Mouse (Mus musculus) intestine, embryonic 16.5 days (tissue): ENCODE measurements around the gene Grip2. TPM values are rescaled to one million over a fixed set of nuclear protein-coding genes. Genes with fewer than 3 reads are reported as not detected.
A peak's percentile ranks its signal among the peaks of the same experiment; 100 is the strongest.

Experiments used
- ATAC-seq: fragments of 200-750 bp; cut with Nextera tagmentation; 2 replicates; pipeline ENCODE4 v1.8.0; 2017; ENCODE audit warnings: moderate TSS enrichment, moderate library complexity
- H3K27ac ChIP-seq: fragments of 300-500 bp; sonication (generic); 2 replicates; pipeline ENCODE4 v1.5.1; 2014; ENCODE audit warnings: mild to moderate bottlenecking, low read length
- H3K27me3 ChIP-seq: fragments of 300-500 bp; sonication (generic); replicated peaks from 2 replicates; pipeline ENCODE4 v1.6.1; 2014; ENCODE audit warnings: low read length, control low read depth, mixed read lengths; ENCODE audit not compliant: control insufficient read depth, insufficient read depth
- H3K36me3 ChIP-seq: fragments of 300-500 bp; sonication (generic); 2 replicates; pipeline ENCODE4 v1.6.1; 2014; ENCODE audit warnings: low read length, control low read depth; ENCODE audit not compliant: control insufficient read depth, insufficient read depth
- H3K4me1 ChIP-seq: fragments of 300-500 bp; sonication (generic); 2 replicates; pipeline ENCODE4 v1.6.1; 2014; ENCODE audit warnings: low read length, control low read depth, mixed read lengths; ENCODE audit not compliant: control insufficient read depth, insufficient read depth
- H3K4me2 ChIP-seq: fragments of 300-500 bp; sonication (generic); 2 replicates; pipeline ENCODE4 v1.6.1; 2014; ENCODE audit warnings: low read depth, low read length, control low read depth
- H3K4me3 ChIP-seq: fragments of 300-500 bp; sonication (generic); 2 replicates; pipeline ENCODE4 v1.5.1; 2014; ENCODE audit warnings: mild to moderate bottlenecking, low read length
- H3K9ac ChIP-seq: fragments of 300-500 bp; sonication (generic); 2 replicates; pipeline ENCODE4 v1.6.1; 2014; ENCODE audit warnings: low read depth, low read length
- H3K9me3 ChIP-seq: fragments of 300-500 bp; sonication (generic); 2 replicates; pipeline ENCODE4 v1.6.1; 2016; ENCODE audit warnings: low read length, control low read depth; ENCODE audit not compliant: control insufficient read depth
- WGBS: fragments of 180-500 bp; shearing (Covaris S2); extraction: QIAGEN DNeasy Blood & Tissue Kit; methylation state at CpG from one replicate; pipeline ENCODE4 v1.1.7; 2014; 5-methylcytosine and 5-hydroxymethylcytosine counted together
- polyA plus RNA-seq: library from polyadenylated mRNA; unstranded; fragments of >200 nt; fragmentation: Nextera tagmentation; extraction: Ambion mirVana; gene quantifications from 2 replicates; pipeline ENCODE4 v1.2.1, GENCODE M21; 2015

Gene Grip2
- polyA plus RNA-seq, 1 experiment from 2014 or later = 0.45 TPM

- 3% methylated on average over 23 of the region's 23 CpGs for WGBS
- Histone ChIP-seq H3K27ac (no peak overlapping the region), H3K4me1 (peaks cover 12% of the 10 kb centered on the region; the same call in 1 of the 2 replicates), H3K9me3 (no peaks in the 10 kb centered on the region), H3K36me3 (no peaks in the 10 kb centered on the region), H3K27me3 (peaks cover 14% of the 10 kb centered on the region), H3K9ac (peak overlapping the region; percentile 18; the same call in 1 of the 2 replicates), H3K4me3 (peak overlapping the region; percentile 25), H3K4me2 (peak overlapping the region; percentile 44)
- ATAC-seq = no peak
Observed at GRCm38 (mm10) chr6:91807169-91807568, 19.9 kb downstream of the Grip2 start.

- 49% methylated on average over 7 of the region's 7 CpGs for WGBS
Observed at GRCm38 (mm10) chr6:91804177-91804576, 22.9 kb downstream of the Grip2 start.

GRCm38 (mm10) chr6:91798496-91798895 is 28.6 kb downstream of the Grip2 start:
- Histone ChIP-seq H3K4me1 (peaks cover 9% of the 10 kb centered on the region), H3K9me3 (no peaks in the 10 kb centered on the region), H3K4me2 (no peak overlapping the region), H3K27me3 (no peaks in the 10 kb centered on the region), H3K36me3 (no peaks in the 10 kb centered on the region), H3K4me3 (no peak overlapping the region), H3K9ac (no peak overlapping the region), H3K27ac (no peak overlapping the region)
- ATAC-seq = no peak
- 62% methylated on average over 12 of the region's 12 CpGs for WGBS

More at GRCm38 (mm10) chr6:91804177-91804576, 22.9 kb downstream of the Grip2 start:
- Histone ChIP-seq H3K27me3 (peaks cover 14% of the 10 kb centered on the region), H3K4me3 (no peak overlapping the region), H3K9me3 (no peaks in the 10 kb centered on the region), H3K4me1 (peaks cover 12% of the 10 kb centered on the region; the same call in 1 of the 2 replicates), H3K27ac (no peak overlapping the region), H3K36me3 (no peaks in the 10 kb centered on the region), H3K4me2 (no peak overlapping the region), H3K9ac (no peak overlapping the region)
- no peak for ATAC-seq

- no peaks in the 10 kb centered on the region for H3K27me3 ChIP-seq
- H3K9me3 ChIP-seq = no peaks in the 10 kb centered on the region
- WGBS = 86% methylated on average over 4 of the region's 4 CpGs
- no peak overlapping the region for H3K4me2 ChIP-seq
- H3K36me3 ChIP-seq = no peaks in the 10 kb centered on the region
- H3K4me3 ChIP-seq = no peak overlapping the region
- peaks cover 9% of the 10 kb centered on the region for H3K4me1 ChIP-seq
- H3K27ac ChIP-seq = no peak overlapping the region
- H3K9ac ChIP-seq = no peak overlapping the region
- no peak for ATAC-seq
Observed at GRCm38 (mm10) chr6:91796736-91797135, 30.3 kb downstream of the Grip2 start.

GRCm38 (mm10) chr6:91796064-91796463 is 31.0 kb downstream of the Grip2 start:
- H3K27me3 ChIP-seq = no peaks in the 10 kb centered on the region
- ATAC-seq = peak; percentile 90
- peaks cover 9% of the 10 kb centered on the region for H3K4me1 ChIP-seq
- peak overlapping the region; percentile 18 for H3K4me3 ChIP-seq
- H3K27ac ChIP-seq = no peak overlapping the region
- WGBS = 33% methylated on average over 9 of the region's 9 CpGs
- no peaks in the 10 kb centered on the region for H3K36me3 ChIP-seq
- H3K9ac ChIP-seq = no peak overlapping the region; the same call in 1 of the 2 replicates
- H3K4me2 ChIP-seq = peak overlapping the region; percentile 39
- H3K9me3 ChIP-seq = no peaks in the 10 kb centered on the region

- Histone ChIP-seq H3K9ac (no peak overlapping the region), H3K4me2 (peak overlapping the region; percentile 39), H3K9me3 (no peaks in the 10 kb centered on the region), H3K36me3 (no peaks in the 10 kb centered on the region), H3K27me3 (no peaks in the 10 kb centered on the region), H3K4me1 (peaks cover 9% of the 10 kb centered on the region), H3K27ac (no peak overlapping the region), H3K4me3 (peak overlapping the region; percentile 18)
- peak; percentile 81 for ATAC-seq
- 49% methylated on average over 3 of the region's 3 CpGs for WGBS
Observed at GRCm38 (mm10) chr6:91795640-91796039, 31.4 kb downstream of the Grip2 start.

- Histone ChIP-seq H3K9me3 (no peaks in the 10 kb centered on the region), H3K36me3 (no peaks in the 10 kb centered on the region), H3K4me3 (no peak overlapping the region), H3K4me2 (no peak overlapping the region), H3K4me1 (no peaks in the 10 kb centered on the region), H3K27me3 (no peaks in the 10 kb centered on the region), H3K27ac (no peak overlapping the region), H3K9ac (no peak overlapping the region)
- WGBS = 85% methylated on average over 9 of the region's 9 CpGs
- no peak for ATAC-seq
Observed at GRCm38 (mm10) chr6:91788311-91788798, 38.7 kb downstream of the Grip2 start.

- no peak for ATAC-seq
Observed at GRCm38 (mm10) chr6:91785018-91785417, 42.0 kb downstream of the Grip2 start.

GRCm38 (mm10) chr6:91779206-91779605 is 47.8 kb downstream of the Grip2 start:
- Histone ChIP-seq H3K9ac (no peak overlapping the region), H3K4me2 (no peak overlapping the region), H3K27ac (no peak overlapping the region), H3K4me1 (no peaks in the 10 kb centered on the region), H3K36me3 (no peaks in the 10 kb centered on the region), H3K4me3 (no peak overlapping the region), H3K9me3 (no peaks in the 10 kb centered on the region), H3K27me3 (no peaks in the 10 kb centered on the region)
- WGBS = 64% methylated on average over 9 of the region's 9 CpGs
- no peak for ATAC-seq

More at GRCm38 (mm10) chr6:91785018-91785417, 42.0 kb downstream of the Grip2 start:
- Histone ChIP-seq H3K36me3 (no peaks in the 10 kb centered on the region), H3K4me3 (no peak overlapping the region), H3K4me1 (no peaks in the 10 kb centered on the region), H3K27ac (no peak overlapping the region), H3K4me2 (no peak overlapping the region), H3K9me3 (no peaks in the 10 kb centered on the region), H3K9ac (no peak overlapping the region), H3K27me3 (no peaks in the 10 kb centered on the region)
- WGBS = 78% methylated on average over 3 of the region's 3 CpGs

- H3K4me1 ChIP-seq = no peaks in the 10 kb centered on the region
- peak; percentile 73 for ATAC-seq
- no peak overlapping the region for H3K9ac ChIP-seq
- H3K4me3 ChIP-seq = no peak overlapping the region
- H3K4me2 ChIP-seq = no peak overlapping the region
- no peaks in the 10 kb centered on the region for H3K9me3 ChIP-seq
- 14% methylated on average over 9 of the region's 9 CpGs for WGBS
- no peak overlapping the region for H3K27ac ChIP-seq
- no peaks in the 10 kb centered on the region for H3K36me3 ChIP-seq
- no peaks in the 10 kb centered on the region for H3K27me3 ChIP-seq
Observed at GRCm38 (mm10) chr6:91776543-91776942, 50.5 kb downstream of the Grip2 start.
